Mouse (Mus musculus) G1E (cell line): ENCODE data around the gene Nrp1.

Experiments used
- CTCF ChIP-seq: IDR thresholded peaks from 2 replicates; pipeline ENCODE4 v1.5.1; 2012; ENCODE audit warnings: low read depth, low read length, inconsistent platforms, mixed read lengths
- POLR2AphosphoS5 ChIP-seq: IDR thresholded peaks from 2 replicates; pipeline ENCODE4 v1.6.1; 2012; ENCODE audit warnings: low read depth, low read length, inconsistent platforms; ENCODE audit not compliant: insufficient replicate concordance
- TAL1 ChIP-seq: conservative IDR thresholded peaks from 2 replicates; pipeline ENCODE4 v1.6.1; 2012; ENCODE audit warnings: low read depth, low read length, inconsistent platforms, mixed read lengths

- TF ChIP-seq CTCF (no peak), TAL1 (no peak), POLR2AphosphoS5 (no peak)
Measured at GRCm38 (mm10) chr8:128441407-128441806, 83.0 kb downstream of the Nrp1 start.
